Mouse (Mus musculus) liver, adult 2 months (tissue): ENCODE results near the gene Xpo4. TPM values are rescaled to one million over a fixed set of nuclear protein-coding genes. Genes with fewer than 3 reads are reported as not detected.

Experiments used
- DNase-seq: peaks from one replicate; pipeline ENCODE4 v3.0.0-alpha.2; 2011; ENCODE audit warnings: low read depth, low spot score; ENCODE audit errors: extremely low read depth
- H3K27ac ChIP-seq: fragments of 200-500 bp; replicated peaks from 2 replicates; pipeline ENCODE4 v1.5.1; 2012; ENCODE audit warnings: low read depth, mild to moderate bottlenecking, control low read depth, inconsistent platforms, low read length; ENCODE audit not compliant: insufficient read depth
- H3K27me3 ChIP-seq: fragments of 200-500 bp; 2 replicates; pipeline ENCODE4 v1.6.1; 2012; ENCODE audit warnings: mild to moderate bottlenecking, moderate library complexity, low read length, inconsistent platforms; ENCODE audit not compliant: control insufficient read depth, insufficient read depth
- H3K36me3 ChIP-seq: fragments of 200-500 bp; 2 replicates; pipeline ENCODE4 v1.6.1; 2012; ENCODE audit warnings: low read length, inconsistent platforms; ENCODE audit not compliant: control insufficient read depth, insufficient read depth
- H3K4me1 ChIP-seq: fragments of 200-500 bp; 2 replicates; pipeline ENCODE4 v1.6.1; 2011; ENCODE audit warnings: low read length; ENCODE audit not compliant: control insufficient read depth, insufficient read depth
- H3K4me3 ChIP-seq: fragments of 200-500 bp; 2 replicates; pipeline ENCODE4 v1.5.1; 2011; ENCODE audit warnings: low read depth, mild to moderate bottlenecking, control low read depth, low read length, moderate library complexity; ENCODE audit not compliant: insufficient read depth
- H3K79me2 ChIP-seq: fragments of 200-500 bp; 2 replicates; pipeline ENCODE4 v1.6.1; 2012; ENCODE audit warnings: inconsistent platforms, mild to moderate bottlenecking, low read length, moderate library complexity; ENCODE audit not compliant: control insufficient read depth, insufficient read depth
- H3K9ac ChIP-seq: fragments of 200-500 bp; 2 replicates; pipeline ENCODE4 v1.6.1; 2012; ENCODE audit warnings: low read depth, mild to moderate bottlenecking, control low read depth, inconsistent platforms, low read length
- CTCF ChIP-seq: fragments of 200-500 bp; IDR thresholded peaks from 2 replicates; pipeline ENCODE4 v1.5.1; 2011; ENCODE audit warnings: low read depth, low read length, control low read depth
- POLR2A ChIP-seq: fragments of 200-500 bp; IDR thresholded peaks from 2 replicates; pipeline ENCODE4 v1.6.1; 2011; ENCODE audit warnings: low read length, control low read depth; ENCODE audit not compliant: insufficient read depth; ENCODE audit errors: extremely low read depth
- WGBS: fragments of 180-500 bp; shearing (Covaris S2); methylation state at CpG from one replicate; pipeline ENCODE4 v1.1.7; 2018; 5-methylcytosine and 5-hydroxymethylcytosine counted together
- polyA plus RNA-seq: library from polyadenylated mRNA; depleted of rRNA; stranded (reverse); fragments of >200 nt; gene quantifications from 2 replicates; pipeline ENCODE4 v1.2.3, GENCODE M21; 2012
- total RNA-seq: library from RNA; depleted of rRNA; stranded (reverse); fragments of >200 nt; gene quantifications from 2 replicates; pipeline ENCODE4 v1.2.3, GENCODE M21; 2014

The Xpo4 gene
- total and polyA plus RNA-seq, 2 experiments, result 1.6 to 8.1 TPM

- Histone ChIP-seq H3K27ac (no peak overlapping the region), H3K36me3 (peaks cover 16% of the 10 kb centered on the region), H3K4me3 (no peak overlapping the region), H3K4me1 (no peaks in the 10 kb centered on the region), H3K27me3 (no peaks in the 10 kb centered on the region), H3K79me2 (no peaks in the 10 kb centered on the region), H3K9ac (no peak overlapping the region)
- TF ChIP-seq CTCF (no peak), POLR2A (no peak)
- 71% methylated on average over 8 of the region's 8 CpGs for WGBS
- DNase-seq, result peak; percentile 19
Observed at GRCm38 (mm10) chr14:57606663-57607365, 58.4 kb downstream of the Xpo4 start.

- WGBS, result 93% methylated on average over 5 of the region's 5 CpGs
- H3K36me3 ChIP-seq, result peaks cover 53% of the 10 kb centered on the region
- H3K79me2 ChIP-seq, result no peaks in the 10 kb centered on the region
- no peak for TF ChIP-seq CTCF
- TF ChIP-seq POLR2A, result no peak
- no peak for DNase-seq
- H3K27me3 ChIP-seq, result no peaks in the 10 kb centered on the region
- no peaks in the 10 kb centered on the region for H3K4me1 ChIP-seq
- H3K27ac ChIP-seq, result no peak overlapping the region
- no peak overlapping the region for H3K9ac ChIP-seq
- no peak overlapping the region for H3K4me3 ChIP-seq
Observed at GRCm38 (mm10) chr14:57593279-57593678, 72.0 kb downstream of the Xpo4 start.

GRCm38 (mm10) chr14:57591830-57592229, 73.4 kb downstream of the Xpo4 start:
- no peak overlapping the region for H3K4me3 ChIP-seq
- no peaks in the 10 kb centered on the region for H3K79me2 ChIP-seq
- no peak overlapping the region for H3K9ac ChIP-seq
- no peaks in the 10 kb centered on the region for H3K27me3 ChIP-seq
- TF ChIP-seq CTCF, result no peak
- TF ChIP-seq POLR2A, result no peak
- no peaks in the 10 kb centered on the region for H3K4me1 ChIP-seq
- no peak overlapping the region for H3K27ac ChIP-seq
- 90% methylated on average over 3 of the region's 3 CpGs for WGBS
- no peak for DNase-seq
- peaks cover 50% of the 10 kb centered on the region for H3K36me3 ChIP-seq

GRCm38 (mm10) chr14:57576364-57577060, 88.7 kb downstream of the Xpo4 start:
- Histone ChIP-seq H3K27ac (no peak overlapping the region), H3K27me3 (no peaks in the 10 kb centered on the region), H3K36me3 (peaks cover 8% of the 10 kb centered on the region), H3K79me2 (no peaks in the 10 kb centered on the region), H3K4me3 (no peak overlapping the region), H3K4me1 (peaks cover 3% of the 10 kb centered on the region; the same call in 1 of the 2 replicates), H3K9ac (no peak overlapping the region)
- 82% methylated on average over 2 of the region's 2 CpGs for WGBS
- no peak for DNase-seq
- TF ChIP-seq POLR2A (no peak), CTCF (no peak)

- Histone ChIP-seq H3K79me2 (no peaks in the 10 kb centered on the region), H3K27ac (no peak overlapping the region), H3K36me3 (peaks cover 2% of the 10 kb centered on the region), H3K4me1 (peaks cover 7% of the 10 kb centered on the region; the same call in 1 of the 2 replicates), H3K27me3 (no peaks in the 10 kb centered on the region), H3K4me3 (no peak overlapping the region), H3K9ac (no peak overlapping the region)
- WGBS, result 87% methylated on average over 6 of the region's 6 CpGs
- DNase-seq, result no peak
- no peak for TF ChIP-seq POLR2A
- no peak for TF ChIP-seq CTCF
Observed at GRCm38 (mm10) chr14:57574792-57575587, 90.2 kb downstream of the Xpo4 start.
